Mouse (Mus musculus): Measurements from ENCODE around the gene Runx1. TPM values are rescaled to one million over a fixed set of nuclear protein-coding genes. Genes with fewer than 3 reads are reported as not detected.

Runx1 gene
- total RNA-seq, 1 experiment from 2014 or later: 92.4 TPM

DNA sequence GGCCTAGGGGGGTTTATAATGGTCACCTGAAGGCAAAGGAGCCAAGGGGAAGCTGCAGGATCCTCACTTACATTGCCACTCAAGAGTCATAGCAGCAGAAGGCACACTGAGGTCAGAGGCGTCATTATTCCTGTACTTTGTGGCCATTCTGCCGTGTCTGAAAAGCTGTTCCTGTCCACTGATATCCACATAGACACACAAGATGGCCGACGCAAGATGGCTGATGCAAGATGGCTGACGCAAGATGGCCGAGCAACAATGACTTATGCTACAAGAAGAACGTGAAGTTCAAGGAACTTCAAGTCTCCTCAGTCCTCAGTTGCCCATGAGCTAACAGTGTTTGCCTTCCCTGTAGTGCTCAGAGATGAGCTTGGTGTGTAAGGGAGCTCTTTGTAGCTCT lies 196.1 kb downstream of the Runx1 start:
- no peak for ATAC-seq (replicated peaks; ENCODE audit: low read depth, poor library complexity, severe bottlenecking)

DNA sequence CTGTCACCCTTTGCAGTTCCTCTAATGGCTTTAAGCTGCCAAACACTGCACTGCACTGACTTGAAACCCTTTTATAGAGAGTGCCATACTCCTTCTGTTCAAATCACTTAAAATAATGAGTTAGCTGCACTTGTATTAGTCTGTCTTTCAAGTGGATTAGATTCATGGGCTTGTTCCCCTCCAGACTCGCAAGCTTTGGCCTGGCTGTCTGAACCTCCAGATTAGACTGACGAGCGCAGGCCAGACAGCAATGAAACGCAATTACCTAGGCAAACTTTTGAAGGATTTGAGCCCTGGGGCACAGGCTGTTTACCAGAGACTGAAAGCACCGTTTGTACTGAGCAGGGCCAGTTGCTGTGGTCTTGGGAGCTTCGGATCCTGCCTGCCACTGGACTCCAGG lies 198.7 kb downstream of the Runx1 start:
- ATAC-seq (replicated peaks; ENCODE audit: low read depth, poor library complexity, severe bottlenecking): no peak

DNA sequence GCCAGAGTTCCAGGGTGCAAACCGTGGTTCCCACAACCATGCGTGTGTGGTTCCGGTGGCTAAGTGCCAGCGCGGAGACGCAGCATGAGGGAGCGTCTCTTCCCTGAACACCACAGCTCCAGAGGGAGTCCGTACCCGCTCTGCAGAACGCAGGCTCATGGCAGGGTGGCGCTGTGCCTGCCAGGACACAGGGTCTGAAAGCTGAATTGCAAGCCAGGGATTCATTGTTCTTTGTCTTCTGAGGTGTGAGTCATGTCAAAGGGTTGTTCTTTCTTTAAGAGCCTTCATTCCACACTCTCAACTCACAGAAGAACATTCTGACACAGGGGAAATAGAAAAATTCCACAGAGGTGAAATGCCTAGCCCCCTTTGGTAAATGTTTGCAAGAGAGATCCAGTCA lies 202.0 kb downstream of the Runx1 start:
- ATAC-seq (replicated peaks; ENCODE audit: low read depth, poor library complexity, severe bottlenecking): no peak

DNA sequence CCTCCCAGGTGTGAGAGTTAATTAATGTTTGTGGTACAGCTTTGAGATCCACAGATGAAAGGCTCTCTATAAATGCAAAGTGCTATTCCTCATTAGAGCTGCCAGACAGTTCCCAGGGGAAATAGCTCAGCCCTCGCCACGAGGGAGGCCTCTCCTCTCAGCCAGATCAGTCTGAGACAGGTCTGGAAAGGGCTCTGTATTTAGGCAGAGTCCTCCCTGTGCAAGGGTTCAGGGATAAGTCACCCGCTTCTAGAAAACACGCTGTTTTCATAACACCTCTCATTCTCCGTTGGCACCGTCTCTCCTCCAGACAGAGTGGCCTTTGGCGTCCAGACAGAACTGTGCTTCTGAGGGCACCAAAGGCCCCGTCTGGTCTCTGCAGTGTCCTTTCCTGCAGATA lies 204.1 kb downstream of the Runx1 start:
- no peak for ATAC-seq (replicated peaks; ENCODE audit: low read depth, poor library complexity, severe bottlenecking)

DNA sequence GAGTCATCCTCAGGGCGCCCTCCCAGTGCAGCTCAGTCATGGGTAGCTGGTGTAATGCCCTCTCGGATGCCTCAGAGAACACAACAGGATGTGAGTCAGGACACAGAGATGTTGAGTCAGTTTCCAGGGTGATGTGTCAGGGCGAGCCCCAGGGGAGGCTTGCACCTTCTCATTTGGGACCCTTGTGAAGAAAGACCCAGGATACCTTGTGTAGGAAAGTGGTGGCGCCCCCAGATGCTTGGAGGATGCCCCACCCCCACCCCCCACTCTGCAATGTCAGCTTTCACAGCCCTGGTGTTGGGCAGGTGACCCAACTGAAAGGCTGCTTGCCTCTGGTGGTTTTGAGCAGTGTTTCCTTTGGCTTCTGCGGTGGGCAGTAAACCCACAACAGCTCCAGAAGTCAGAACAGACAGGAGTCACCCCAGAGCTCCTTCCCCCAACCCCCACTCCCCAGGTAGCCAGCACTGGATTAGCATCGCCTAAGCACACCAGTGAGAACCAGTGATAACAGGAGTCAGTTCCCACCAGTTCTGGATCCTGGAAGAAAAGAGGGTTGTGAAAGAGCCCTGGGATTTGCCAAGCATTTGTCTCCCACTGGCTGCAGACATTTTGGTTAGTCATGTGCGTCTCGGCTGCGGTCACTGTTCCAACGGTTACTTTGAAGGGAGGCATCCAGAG lies 205.0 kb downstream of the Runx1 start:
- ATAC-seq (replicated peaks; ENCODE audit: low read depth, poor library complexity, severe bottlenecking): peak; percentile 77

DNA sequence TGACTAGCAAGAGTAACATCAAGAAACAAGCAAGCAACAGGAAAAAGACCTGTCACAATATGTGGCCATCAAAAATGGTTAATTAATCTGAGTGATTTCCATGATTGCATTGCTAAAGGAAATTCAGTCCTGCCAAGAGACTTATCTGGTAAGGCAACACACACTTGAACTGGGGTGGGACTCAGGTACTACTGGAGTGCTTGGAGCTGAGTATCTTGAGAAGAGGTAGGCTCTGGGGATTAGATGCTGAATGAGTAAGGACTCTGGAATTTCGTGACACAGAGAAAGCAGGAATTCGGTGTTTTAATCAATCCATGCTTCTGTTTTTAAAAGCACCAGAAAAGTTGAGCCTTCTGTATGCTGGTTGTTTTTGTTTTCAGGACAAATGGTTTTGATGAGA lies 209.1 kb downstream of the Runx1 start:
- ATAC-seq (replicated peaks; ENCODE audit: low read depth, poor library complexity, severe bottlenecking): no peak

DNA sequence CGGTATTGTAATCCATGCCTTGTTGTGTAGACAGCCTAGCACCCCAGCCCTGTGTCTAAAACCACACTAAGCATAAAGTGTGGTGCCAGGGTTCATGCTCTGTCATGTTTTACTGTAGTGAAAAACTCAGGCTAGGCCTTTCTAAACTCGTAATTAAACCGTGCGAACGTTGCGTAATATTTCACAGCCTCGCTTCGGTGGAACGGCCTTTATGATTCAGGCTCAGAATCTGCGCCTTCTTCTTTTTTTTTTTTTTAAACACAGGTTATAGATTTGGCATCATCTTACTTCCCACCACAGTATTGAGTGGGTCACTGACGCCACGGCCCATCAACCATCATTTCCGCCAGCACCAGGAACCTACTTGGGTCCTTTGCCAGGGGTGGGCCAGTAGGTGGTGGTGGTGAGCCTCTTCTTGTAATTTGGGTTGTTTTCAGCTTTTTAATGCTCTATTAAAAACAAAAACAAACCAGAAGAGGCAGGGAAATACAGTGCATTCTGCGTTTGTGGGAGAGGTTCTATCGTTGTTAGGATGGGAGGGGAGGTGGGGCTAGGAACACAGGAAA lies 210.6 kb downstream of the Runx1 start:
- ATAC-seq (replicated peaks; ENCODE audit: low read depth, poor library complexity, severe bottlenecking): peak; percentile 54; the same call in 1 of the 2 replicates

DNA sequence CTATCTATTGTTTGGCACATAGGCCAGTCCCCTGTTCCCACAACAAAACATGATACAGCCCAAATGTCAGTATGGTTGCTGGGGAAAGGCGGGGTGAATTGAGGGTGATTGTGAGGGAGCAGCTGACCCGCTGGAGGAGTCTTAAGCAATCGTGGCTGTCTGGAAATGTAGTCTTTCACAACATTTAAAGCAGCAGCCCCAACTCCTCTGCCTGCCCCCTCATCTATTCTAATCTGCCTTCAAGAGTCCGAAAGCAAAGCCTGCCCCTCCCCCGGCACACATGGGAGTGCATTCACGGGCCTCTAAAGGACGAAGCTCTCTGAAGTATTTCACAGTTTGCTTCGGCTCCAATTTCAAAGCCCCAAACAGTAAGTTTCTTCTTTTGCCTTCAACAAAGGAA lies 213.4 kb downstream of the Runx1 start:
- peak; percentile 24; the same call in 1 of the 2 replicates for ATAC-seq (replicated peaks; ENCODE audit: low read depth, poor library complexity, severe bottlenecking)

DNA sequence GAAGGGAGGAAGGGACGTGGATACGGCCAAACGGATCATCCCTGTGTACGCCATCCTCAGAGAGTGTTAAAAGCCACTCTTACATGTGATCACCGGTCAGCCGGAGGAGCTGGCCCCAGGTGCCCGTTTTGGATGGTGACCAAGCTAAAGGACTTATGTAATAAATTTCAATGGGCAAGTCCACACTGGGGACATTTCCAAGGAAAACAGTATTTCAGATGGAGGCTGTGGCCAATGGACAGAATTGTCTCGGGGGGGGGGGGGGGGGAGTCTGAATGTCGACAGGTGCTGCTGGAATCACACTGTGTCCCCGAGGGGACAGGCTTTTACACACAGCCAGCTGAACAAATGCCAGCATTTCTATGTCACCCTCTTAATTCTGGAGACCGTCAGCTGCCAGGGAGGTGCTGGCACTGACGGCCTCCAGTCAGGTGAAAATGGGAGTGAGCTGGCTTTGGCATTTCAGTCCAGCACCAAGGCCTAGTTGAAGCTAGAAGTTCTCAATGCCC lies 214.3 kb downstream of the Runx1 start:
- ATAC-seq (replicated peaks; ENCODE audit: low read depth, poor library complexity, severe bottlenecking): no peak

DNA sequence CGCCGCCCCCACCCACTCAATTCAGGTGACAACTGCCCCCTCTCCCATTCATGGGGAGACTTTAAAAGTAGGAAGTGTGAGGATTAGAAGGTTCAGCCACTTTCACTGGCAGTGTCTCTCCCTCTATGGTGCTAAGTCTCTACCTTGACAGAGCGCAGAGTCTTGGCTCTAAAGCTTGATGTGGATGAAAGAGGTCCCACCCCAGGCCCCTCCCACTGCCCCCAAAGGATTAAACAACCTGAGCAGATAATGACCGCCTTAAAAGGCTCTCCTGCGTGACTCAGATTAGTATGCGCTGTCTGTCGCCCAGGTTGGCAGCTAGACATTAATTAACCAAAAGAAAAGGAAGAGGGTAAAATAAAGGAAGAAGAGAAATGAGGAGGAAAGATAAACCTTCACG lies 215.5 kb downstream of the Runx1 start:
- no peak for ATAC-seq (replicated peaks; ENCODE audit: low read depth, poor library complexity, severe bottlenecking)

DNA sequence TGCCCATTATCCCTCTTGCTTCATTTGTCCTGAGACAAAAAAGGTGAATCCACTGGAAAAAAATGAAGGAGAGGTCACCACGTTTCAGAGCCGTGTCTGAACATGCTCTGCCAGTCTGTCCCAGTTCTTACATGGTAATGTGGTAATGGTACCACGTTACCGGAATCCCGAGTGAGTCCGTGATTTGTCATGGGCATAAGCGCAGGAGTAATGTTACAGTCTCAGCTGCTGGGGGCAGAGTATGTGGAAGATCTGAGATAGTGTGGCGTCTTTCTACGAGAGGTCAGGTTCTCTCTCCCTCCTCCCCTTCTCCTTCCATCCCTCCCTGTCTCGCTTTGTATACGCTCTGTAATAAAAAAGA lies 216.3 kb downstream of the Runx1 start:
- no peak for ATAC-seq (replicated peaks; ENCODE audit: low read depth, poor library complexity, severe bottlenecking)

DNA sequence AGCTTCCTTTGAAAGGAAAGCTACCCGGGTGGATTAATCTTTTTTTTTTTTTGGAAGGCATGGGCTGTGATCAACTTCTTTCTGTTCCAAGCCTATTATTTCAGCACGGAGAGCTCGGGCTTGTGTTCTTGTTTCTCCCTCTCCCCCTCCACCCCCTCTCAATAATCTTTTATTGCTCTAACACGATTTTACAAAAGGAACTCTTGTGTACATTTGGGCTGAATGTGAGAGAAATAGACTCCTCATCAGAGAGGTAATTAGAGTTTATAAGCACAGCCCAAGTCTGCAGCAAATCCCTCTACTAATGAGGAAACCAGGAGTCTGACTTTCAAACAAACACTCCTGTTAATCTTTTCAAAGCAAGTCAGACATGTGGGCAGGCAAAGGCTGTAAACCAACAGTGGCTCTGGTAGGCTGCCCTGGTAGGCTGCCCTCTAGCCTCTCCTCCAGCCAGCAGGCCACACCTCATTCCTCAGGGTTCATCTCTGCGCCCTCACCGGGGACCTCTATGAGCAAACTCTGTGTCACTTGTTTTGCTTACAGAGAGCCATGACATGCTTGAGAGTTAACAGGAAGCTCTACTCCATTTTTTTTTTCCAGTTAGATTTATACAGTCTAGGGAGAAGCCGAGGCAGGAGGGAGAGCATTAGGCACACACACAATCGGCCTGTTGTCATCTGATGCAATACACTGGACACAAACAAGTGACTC lies 216.8 kb downstream of the Runx1 start:
- ATAC-seq (replicated peaks; ENCODE audit: low read depth, poor library complexity, severe bottlenecking): no peak

DNA sequence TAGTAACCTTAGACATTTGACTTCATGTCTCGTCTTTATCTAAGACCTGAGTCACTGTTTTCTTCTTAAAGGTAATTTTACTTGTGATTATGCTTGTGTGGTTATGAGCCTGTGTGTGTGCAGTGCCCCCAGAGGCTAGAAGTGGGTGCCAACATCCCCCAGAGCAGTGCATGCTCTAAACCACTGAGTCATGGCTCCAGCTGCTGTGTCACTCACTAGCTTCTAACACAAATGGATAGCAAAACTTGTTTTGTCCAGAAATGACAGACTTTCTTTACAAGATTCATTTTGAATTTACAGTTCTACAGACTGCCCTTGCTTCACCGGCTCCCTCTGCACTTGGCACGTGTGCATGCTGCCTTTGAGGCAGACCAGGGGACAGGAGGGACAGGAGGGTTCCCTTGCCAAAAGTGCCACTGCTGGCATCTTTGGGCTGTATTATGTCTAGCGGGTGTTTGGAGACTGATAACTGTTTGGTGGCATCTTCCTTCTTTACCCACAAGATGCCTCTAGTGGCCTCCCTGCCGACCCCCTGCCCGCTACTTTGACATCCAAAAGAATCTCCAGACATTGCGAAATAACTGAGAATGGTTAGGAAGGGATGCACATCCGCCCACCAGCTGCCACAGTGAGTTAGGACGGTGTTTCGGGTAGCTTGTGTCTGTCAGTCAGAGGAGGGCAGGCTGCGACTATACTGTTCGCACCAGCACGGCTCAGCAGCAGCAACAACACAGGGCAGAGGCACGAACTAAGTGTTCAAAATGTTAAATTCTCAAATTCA lies 217.6 kb downstream of the Runx1 start:
- peak; percentile 53; the same call in 1 of the 2 replicates for ATAC-seq (replicated peaks; ENCODE audit: low read depth, poor library complexity, severe bottlenecking)

DNA sequence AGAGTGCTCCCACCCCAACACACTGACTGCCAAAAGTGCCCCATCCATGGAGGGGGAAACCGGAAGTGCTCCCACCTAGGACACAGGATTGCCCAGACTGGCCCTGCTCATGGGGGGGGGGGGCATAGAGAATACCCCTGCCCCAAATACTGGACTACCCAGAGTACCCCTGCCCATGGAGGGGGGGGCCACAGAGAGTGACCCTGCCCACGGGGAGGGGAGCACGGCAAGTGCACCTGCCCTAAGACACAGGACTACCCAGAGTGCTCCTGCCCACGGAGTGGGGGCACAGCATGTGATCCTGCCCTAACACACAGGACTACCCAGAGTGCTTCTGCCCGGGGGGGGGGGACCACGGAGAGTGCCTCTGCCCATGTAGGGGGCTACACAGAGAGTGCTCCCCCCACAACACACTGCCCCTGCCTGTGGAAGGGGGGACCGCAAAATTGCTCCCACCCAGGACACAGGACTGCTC lies 219.4 kb downstream of the Runx1 start:
- no peak for ATAC-seq (replicated peaks; ENCODE audit: low read depth, poor library complexity, severe bottlenecking)

DNA sequence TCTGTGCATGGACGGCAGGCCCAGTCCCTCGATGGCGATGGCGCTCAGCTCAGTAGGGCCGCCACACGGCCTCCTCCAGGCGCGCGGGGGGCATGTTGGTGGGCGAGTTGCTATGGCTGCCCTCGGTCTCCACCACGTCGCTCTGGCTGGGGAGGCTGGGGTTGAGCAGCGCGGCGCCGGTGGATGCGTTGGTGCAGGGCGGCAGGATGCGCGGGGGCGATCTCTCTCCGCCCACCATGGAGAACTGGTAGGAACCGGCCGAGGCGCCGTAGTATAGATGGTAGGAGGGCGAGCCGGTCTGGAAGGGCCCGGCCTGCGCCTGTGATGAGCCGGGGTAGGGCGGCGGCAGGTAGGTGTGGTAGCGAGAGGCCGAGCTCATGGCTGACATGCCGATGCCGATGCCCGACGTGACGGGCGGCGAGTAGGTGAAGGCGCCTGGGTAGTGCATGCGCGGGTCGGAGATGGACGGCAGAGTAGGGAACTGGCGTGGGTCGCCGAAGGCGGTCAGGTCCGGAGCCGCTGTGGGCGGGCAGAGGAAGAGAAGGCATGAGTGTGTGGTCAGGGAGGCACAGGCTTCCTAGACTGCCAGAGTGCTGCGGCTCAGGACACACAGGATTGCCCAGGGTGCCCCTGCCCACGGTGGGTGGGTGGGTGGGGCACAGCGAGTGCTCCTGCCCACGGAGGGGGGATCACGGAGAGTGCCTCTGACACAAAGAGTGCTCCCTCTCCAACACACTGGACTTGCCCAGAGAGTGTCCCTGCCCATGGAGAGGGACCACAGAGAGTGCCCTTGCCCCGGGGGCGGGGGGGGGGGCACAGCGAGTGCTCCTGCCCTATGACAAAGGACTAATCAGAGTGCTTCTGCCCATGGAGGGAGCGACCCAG lies 220.1 kb downstream of the Runx1 start:
- no peak for ATAC-seq (replicated peaks; ENCODE audit: low read depth, poor library complexity, severe bottlenecking)

DNA sequence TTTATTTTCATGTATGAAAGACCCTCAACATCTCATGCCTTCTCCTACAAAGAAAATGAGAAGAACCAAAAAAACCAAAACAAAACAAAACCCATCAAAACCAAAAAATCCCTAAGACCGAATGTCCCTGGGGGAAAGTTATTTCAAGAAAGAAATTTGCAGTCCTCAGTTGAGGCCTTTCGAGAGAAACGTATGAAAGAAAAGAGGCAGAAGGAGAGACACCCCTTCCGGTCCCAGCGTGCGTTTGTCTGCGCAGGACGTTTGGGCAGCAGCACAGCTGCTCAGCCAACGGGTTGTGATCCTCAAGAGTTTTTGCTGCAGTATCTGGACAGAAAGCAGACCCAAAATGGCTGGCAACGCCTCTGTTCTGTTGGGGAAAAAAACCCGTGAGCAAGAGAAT lies 223.4 kb downstream of the Runx1 start:
- no peak for ATAC-seq (replicated peaks; ENCODE audit: low read depth, poor library complexity, severe bottlenecking)

DNA sequence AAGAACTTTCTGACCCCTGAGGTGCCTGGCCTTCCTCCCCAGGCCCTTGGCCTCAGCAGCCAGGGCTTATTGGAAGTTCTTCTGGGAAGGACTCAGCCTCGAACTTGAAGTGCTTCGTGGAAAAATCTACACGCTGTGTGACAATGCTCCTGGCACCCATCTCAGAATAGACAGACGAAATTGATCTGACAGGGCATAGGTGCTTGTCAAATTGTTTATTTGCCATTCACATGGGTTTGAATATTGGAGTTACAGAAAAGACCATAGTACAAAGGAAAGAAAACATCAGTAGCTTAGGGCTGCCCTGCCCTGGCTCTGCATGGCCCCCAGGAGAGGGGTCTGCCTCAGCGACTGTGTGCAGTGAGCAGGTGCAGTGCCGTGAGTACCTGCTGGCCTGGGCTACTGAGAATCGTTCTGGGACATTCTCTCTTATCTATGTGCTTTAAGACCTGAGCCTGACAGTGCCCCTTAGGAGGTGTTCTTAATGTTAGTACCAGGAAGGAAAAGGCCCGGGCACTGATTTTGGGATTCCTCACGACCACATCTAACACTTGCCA lies 224.6 kb downstream of the Runx1 start:
- ATAC-seq (replicated peaks; ENCODE audit: low read depth, poor library complexity, severe bottlenecking): 0 out of 2 replicates have a peak, but pooled peaks have one; percentile 9

DNA sequence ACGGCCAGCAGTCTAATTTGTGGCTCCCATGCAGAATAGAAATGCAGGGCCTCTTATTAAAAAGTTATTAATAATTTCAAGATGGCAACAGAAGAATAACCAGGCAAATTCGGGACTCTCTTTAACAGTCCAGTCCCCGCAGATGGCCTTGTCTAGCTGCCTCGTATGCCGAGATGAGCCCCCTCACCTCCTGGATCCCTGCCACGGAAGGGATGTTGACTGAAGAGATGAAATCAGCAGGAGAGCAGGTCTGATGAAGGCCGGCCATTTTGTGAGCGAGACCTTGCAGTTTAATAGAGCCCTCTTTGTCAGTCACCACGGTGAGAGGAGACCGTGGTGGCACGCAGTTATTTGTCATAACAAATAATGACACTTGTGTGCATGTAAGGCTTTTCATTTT lies 226.5 kb downstream of the Runx1 start:
- ATAC-seq (replicated peaks; ENCODE audit: low read depth, poor library complexity, severe bottlenecking): no peak

DNA sequence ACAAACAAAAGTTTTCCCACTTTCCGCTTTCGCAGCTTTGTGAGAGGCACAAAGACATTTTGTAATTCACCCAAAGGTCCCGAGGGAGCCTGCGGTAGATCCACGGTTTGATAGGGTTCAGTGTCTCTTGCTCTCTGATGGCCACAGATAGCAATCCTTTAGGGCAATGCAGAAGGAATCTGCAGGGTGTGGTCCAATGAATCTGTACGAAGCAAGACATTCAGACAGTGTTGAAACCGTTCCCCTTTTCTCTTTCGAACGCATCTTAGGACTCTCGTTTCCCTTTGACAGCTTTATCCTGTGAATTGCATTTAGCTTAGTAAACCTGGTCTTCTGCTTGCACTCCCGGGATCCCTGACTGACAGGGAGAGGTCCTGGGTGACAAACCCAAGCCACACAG lies 228.3 kb downstream of the Runx1 start:
- no peak for ATAC-seq (replicated peaks; ENCODE audit: low read depth, poor library complexity, severe bottlenecking)
